Mouse (Mus musculus) gastrocnemius, adult 2 months (tissue): ENCODE results near the gene Fpr1. TPM values are rescaled to one million over a fixed set of nuclear protein-coding genes. Genes with fewer than 3 reads are reported as not detected.
A peak's percentile ranks its signal among the peaks of the same experiment; 100 is the strongest.

Experiments
- DNase-seq: peaks from one replicate; pipeline ENCODE4 v3.0.0; 2022
- H3K27ac ChIP-seq: fragments of 200-600 bp; 2 replicates; pipeline ENCODE4 v1.8.1; 2022; ENCODE audit warnings: mild to moderate bottlenecking
- H3K4me3 ChIP-seq: fragments of 200-600 bp; 2 replicates; pipeline ENCODE4 v1.8.1; 2022; ENCODE audit warnings: mild to moderate bottlenecking, moderate library complexity
- CTCF ChIP-seq: fragments of 200-600 bp; IDR thresholded peaks from 2 replicates; pipeline ENCODE4 v1.8.1; 2022; ENCODE audit warnings: antibody characterized with exemption, mild to moderate bottlenecking, moderate library complexity
- intact Hi-C: fragments of 180-260 bp; cut with DNase I; formaldehyde crosslinking; loops from one replicate; pipeline ENCODE4 v1.15.1; 2025
- microRNA-seq: library from miRNA; unstranded; fragments of <30 nt; microRNA quantifications from one replicate; pipeline ENCODE4 v1.2.0, GENCODE M21; 2021
- total RNA-seq, 2 experiments: library from RNA; stranded (reverse); gene quantifications; 2 replicates each; pipeline ENCODE4 v1.2.3; 2021

Gene Fpr1
- total RNA-seq, 2 experiments from 2014 or later: not detected

- H3K27ac ChIP-seq: peak overlapping the region; percentile 96
- peak overlapping the region; percentile 94 for H3K4me3 ChIP-seq
- intact Hi-C loops: loop anchor here (5.0 kb wide), 1 partner anchor 40 kb away; no protein-coding TSS in a partner anchor
- peak; percentile 69 for DNase-seq
- TF ChIP-seq CTCF: no peak
Measured at GRCm38 (mm10) chr17:17827658-17828190, 56.0 kb downstream of the Fpr1 start.

DNA sequence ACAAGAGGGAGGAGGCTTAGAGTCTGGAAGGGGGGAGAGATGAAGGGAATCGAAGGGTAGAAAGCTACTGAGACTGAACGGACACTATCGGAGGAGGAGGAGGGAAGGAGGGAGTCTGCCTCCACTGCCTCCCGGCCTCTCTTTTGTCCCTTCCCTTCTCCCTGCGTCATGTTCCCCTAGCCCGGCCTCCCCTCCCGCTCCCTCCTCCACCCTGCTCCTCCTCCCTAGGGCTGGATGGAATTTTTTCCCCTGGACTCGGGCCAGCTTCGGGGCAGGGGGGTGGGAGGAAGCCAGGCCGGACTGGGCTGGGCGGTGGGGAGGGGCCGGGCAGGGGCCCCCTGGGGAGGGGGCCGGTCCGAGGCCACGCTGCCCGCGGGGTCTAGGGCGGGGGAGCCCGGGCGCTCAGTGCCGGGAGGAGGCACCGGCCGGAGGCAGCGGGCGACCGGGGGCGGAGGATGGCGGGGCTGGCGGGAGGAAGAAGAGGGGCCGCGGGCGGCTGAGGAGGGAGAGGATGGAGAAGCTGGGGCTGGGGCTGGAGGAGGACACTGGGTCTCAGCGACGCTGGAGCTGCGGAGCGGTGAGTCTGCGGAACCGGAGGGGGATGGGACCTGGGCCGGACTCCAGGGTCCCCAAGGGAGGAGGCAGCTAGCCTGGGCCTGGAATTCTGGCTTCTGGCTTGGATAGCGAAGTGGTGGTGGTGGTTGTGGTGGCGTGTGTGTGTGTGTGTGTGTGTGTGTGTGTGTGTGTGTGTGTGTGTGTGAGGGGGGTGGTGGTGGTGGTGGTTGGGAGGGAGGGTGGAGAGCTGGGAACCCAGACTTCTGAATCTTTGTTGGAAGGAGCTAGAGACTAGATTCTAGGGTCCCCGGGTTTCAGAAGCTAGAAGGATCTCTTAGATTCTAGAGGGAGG lies 56.7 kb downstream of the Fpr1 start, which contains the start of gene Spaca6:
Gene Spaca6, plus strand, starts transcription at position 408 of the 907 bp plus-strand sequence.
- no peak for TF ChIP-seq CTCF
- H3K27ac ChIP-seq: peak within 1 kb of the TSS; percentile 96
- intact Hi-C loops: loop anchor here (1.0 to 5.0 kb wide), 2 partner anchors 11 to 40 kb away; no protein-coding TSS in a partner anchor
- peak within 1 kb of the TSS; percentile 94 for H3K4me3 ChIP-seq
- peak; percentile 94 for DNase-seq

Small RNA genes within 50 kb of the gene (microRNA-seq; reads per million reads assigned to microRNA genes)
- gene Gm25927 (not detected), gene Mir125a (3,302 reads per million, percentile 86 among the genes with 10 or more reads in this experiment), gene Mir99b (1,538 reads per million, percentile 81 among the genes with 10 or more reads in this experiment), gene Mirlet7e (not detected)

Other genes starting within 250 kb of the Fpr1 start
- gene Vmn2r90, start 180.2 kb downstream of the Fpr1 start, total RNA-seq: not detected
- 1 to 10 TPM; 8.4 to 8.9 TPM for gene Spaca6, start 56.8 kb downstream of the Fpr1 start, total RNA-seq
- gene Has1, start 28.7 kb downstream of the Fpr1 start, total RNA-seq: under 1 TPM; 0.13 to 0.22 TPM
- not detected for gene Fpr2, start 3.9 kb upstream of the Fpr1 start, total RNA-seq
- not detected for gene Fpr3, start 3.9 kb upstream of the Fpr1 start, total RNA-seq
- gene Fpr-rs4, start 137.8 kb upstream of the Fpr1 start, total RNA-seq: not detected
- not detected for gene Vmn2r124, start 165.5 kb upstream of the Fpr1 start, total RNA-seq
- gene Vmn2r91, start 201.1 kb upstream of the Fpr1 start, total RNA-seq: not detected